Mouse (Mus musculus): ENCODE measurements around the gene Rheb.
"Not testable (repeated sequence)": the region's sequence is repeated elsewhere in the genome, so short reads cannot be mapped to it uniquely, and the experiment has no call there.

Rheb gene

GRCm38 (mm10) chr5:24841662-24842273 lies 656 bp downstream of the Rheb start:
- no peak for DNase-seq

- peak in 1 of 2 experiments; percentile 26 for DNase-seq
Observed at GRCm38 (mm10) chr5:24840975-24841431, 1.4 kb downstream of the Rheb start.

- DNase-seq: no peak
Observed at GRCm38 (mm10) chr5:24834491-24834890, 7.9 kb downstream of the Rheb start.

- DNase-seq: no peak
Observed at GRCm38 (mm10) chr5:24831912-24832311, 10.5 kb downstream of the Rheb start.

- DNase-seq: no peak
Observed at GRCm38 (mm10) chr5:24828446-24828845, 14.0 kb downstream of the Rheb start.

GRCm38 (mm10) chr5:24827173-24827572 lies 15.3 kb downstream of the Rheb start:
- DNase-seq: no peak

GRCm38 (mm10) chr5:24826056-24826770 lies 16.2 kb downstream of the Rheb start:
- no peak for DNase-seq

GRCm38 (mm10) chr5:24825365-24826055 lies 16.9 kb downstream of the Rheb start:
- DNase-seq: peak; percentile 28 to 51

- no peak for DNase-seq
Observed at GRCm38 (mm10) chr5:24823864-24824405, 18.5 kb downstream of the Rheb start.

- no peak for DNase-seq
Observed at GRCm38 (mm10) chr5:24822781-24823180, 19.6 kb downstream of the Rheb start.

- DNase-seq: not testable (repeated sequence)
Observed at GRCm38 (mm10) chr5:24822231-24822630, 20.2 kb downstream of the Rheb start.

GRCm38 (mm10) chr5:24821403-24821841 lies 21.0 kb downstream of the Rheb start:
- DNase-seq: no peak

GRCm38 (mm10) chr5:24820627-24821026 lies 21.8 kb downstream of the Rheb start:
- no peak for DNase-seq

- DNase-seq: no peak
Observed at GRCm38 (mm10) chr5:24817191-24817590, 25.2 kb downstream of the Rheb start.

- no peak for DNase-seq
Observed at GRCm38 (mm10) chr5:24813946-24814345, 28.5 kb downstream of the Rheb start.

- peak; percentile 24 to 52 for DNase-seq
Observed at GRCm38 (mm10) chr5:24813005-24813404, 29.4 kb downstream of the Rheb start.

- no peak for DNase-seq
Observed at GRCm38 (mm10) chr5:24805222-24805621, 37.2 kb downstream of the Rheb start.

- no peak for DNase-seq
Observed at GRCm38 (mm10) chr5:24804661-24805060, 37.8 kb downstream of the Rheb start.

GRCm38 (mm10) chr5:24801841-24802624 lies 40.4 kb downstream of the Rheb start:
- no peak for DNase-seq

- peak; percentile 47 to 49 for DNase-seq
Observed at GRCm38 (mm10) chr5:24800416-24800815, 42.0 kb downstream of the Rheb start.

GRCm38 (mm10) chr5:24798639-24799038 lies 43.8 kb downstream of the Rheb start:
- DNase-seq: no peak

GRCm38 (mm10) chr5:24797858-24798257 lies 44.6 kb downstream of the Rheb start:
- DNase-seq: no peak

GRCm38 (mm10) chr5:24792961-24793360 lies 49.5 kb downstream of the Rheb start:
- DNase-seq: no peak
